In the genomic region with DNA sequence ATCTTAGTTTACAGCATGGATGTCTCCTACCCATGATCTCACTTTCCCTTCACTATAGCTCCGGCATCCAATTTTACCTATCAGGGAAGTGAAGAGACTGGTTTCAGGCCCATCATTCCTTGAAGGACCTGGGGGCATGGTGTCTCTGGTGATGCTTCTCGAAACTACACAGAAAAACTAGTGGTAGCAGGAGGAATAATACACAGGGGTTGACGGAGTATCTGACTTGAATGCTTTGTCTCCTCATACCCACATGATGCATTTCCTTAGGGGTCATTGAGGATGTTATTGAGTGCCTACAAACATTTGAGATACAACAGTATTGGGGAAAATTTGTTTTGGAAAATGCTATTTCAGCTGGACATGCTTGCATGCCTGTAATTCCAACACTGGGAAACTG, we compare ENCODE assay signal across 19 mouse cellular contexts.
DNase-seq lines count a peak whose midpoint lies in the region; ATAC-seq lines count a peak whose summit lies in the region.
"Had no signal": no experiment of that assay in that cellular context is flagged by ENCODE, and none has a peak within 500 bp of the region (broad histone marks: within the 10 kb centered on the region; RNA-seq: fewer than 3 reads in every experiment).

No protein-coding gene starts in this region.

- WGBS in midbrain, embryonic 11.5 days: 85% methylated on average over 3 of the region's 3 CpGs
- WGBS in midbrain, embryonic 14.5 days: 90% methylated on average over 3 of the region's 3 CpGs

- no peak overlapping the region for H3K27ac ChIP-seq in midbrain, embryonic 11.5 days (ENCODE audit: low read depth, low read length)
- no peak overlapping the region for H3K27ac ChIP-seq in midbrain, embryonic 14.5 days (replicated peaks; ENCODE audit: low read depth, low read length)

- no peak for ATAC-seq in midbrain, embryonic 11.5 days (ENCODE audit: low FRiP score)
- ATAC-seq in midbrain, embryonic 14.5 days (ENCODE audit: low FRiP score, low TSS enrichment): no peak
- ATAC-seq: activated CD4-positive, CD25-positive, alpha-beta regulatory T cell, adult 4 months; CD4-positive, CD25-positive, alpha-beta regulatory T cell, adult 4 months; Patski had no signal

- H3K27me3 ChIP-seq in midbrain, embryonic 11.5 days (ENCODE audit: control insufficient read depth, insufficient read depth, low read length): no peaks in the 10 kb centered on the region
- no peaks in the 10 kb centered on the region for H3K27me3 ChIP-seq in midbrain, embryonic 14.5 days (ENCODE audit: control insufficient read depth, insufficient read depth, low read length)
- H3K27me3 ChIP-seq: CH12.LX, Patski had no signal

- DNase-seq in heart, adult 11 months: peak; percentile 58
- no peak for DNase-seq in heart, postnatal 4 days
- peak; percentile 56 for DNase-seq in midbrain, embryonic 11.5 days (ENCODE audit: low spot score, missing footprints)
- no peak for DNase-seq in midbrain, embryonic 14.5 days
- DNase-seq: adrenal gland, adult 2 months; adrenal gland, adult 8-10 months; adrenal gland, postnatal 10 days; adrenal gland, postnatal 14 days; adrenal gland, postnatal 25 days; adrenal gland, postnatal 36 days; B cell, adult 2 months; cerebellum, adult 11 months; cerebellum, adult 11-12 months; cerebellum, adult 18-20 months had no signal

- H3K9me3 ChIP-seq in midbrain, embryonic 11.5 days (ENCODE audit: control insufficient read depth, low read length): no peaks in the 10 kb centered on the region
- no peaks in the 10 kb centered on the region for H3K9me3 ChIP-seq in midbrain, embryonic 14.5 days (ENCODE audit: control insufficient read depth, low read length)
- H3K9me3 ChIP-seq: G1E had no signal

- H3K4me3 ChIP-seq in midbrain, embryonic 11.5 days (ENCODE audit: low read depth, low read length): no peak overlapping the region
- no peak overlapping the region for H3K4me3 ChIP-seq in midbrain, embryonic 14.5 days (replicated peaks; ENCODE audit: low read depth, low read length)

- no peak overlapping the region for H3K9ac ChIP-seq in midbrain, embryonic 11.5 days (ENCODE audit: low read length)
- H3K9ac ChIP-seq in midbrain, embryonic 14.5 days (replicated peaks; ENCODE audit: low read length): no peak overlapping the region

- H3K4me1 ChIP-seq in midbrain, embryonic 11.5 days (ENCODE audit: control insufficient read depth, insufficient read depth, low read length): peaks cover 2% of the 10 kb centered on the region; the same call in 1 of the 2 replicates
- peaks cover 3% of the 10 kb centered on the region; the same call in 1 of the 2 replicates for H3K4me1 ChIP-seq in midbrain, embryonic 14.5 days (ENCODE audit: control insufficient read depth, insufficient read depth, low read length)

- no peaks in the 10 kb centered on the region for H3K36me3 ChIP-seq in midbrain, embryonic 11.5 days (ENCODE audit: control insufficient read depth, insufficient read depth, low read length)
- H3K36me3 ChIP-seq in midbrain, embryonic 14.5 days (ENCODE audit: control insufficient read depth, insufficient read depth, low read length): no peaks in the 10 kb centered on the region
- H3K36me3 ChIP-seq: G1E had no signal

- H3K4me2 ChIP-seq in midbrain, embryonic 11.5 days: no peak overlapping the region
- no peak overlapping the region for H3K4me2 ChIP-seq in midbrain, embryonic 14.5 days (ENCODE audit: low read length)

Comparison
In these comparisons a context has a peak if more than half of its experiments do, and no peak if none do; other contexts are left out.
1. DNase-seq: peak in heart, adult 11 months (single experiment) and midbrain, embryonic 11.5 days (single experiment); none in heart, postnatal 4 days (single experiment) and midbrain, embryonic 14.5 days (single experiment).